Mouse (Mus musculus): ENCODE measurements around the gene Tsfm.

DNA sequence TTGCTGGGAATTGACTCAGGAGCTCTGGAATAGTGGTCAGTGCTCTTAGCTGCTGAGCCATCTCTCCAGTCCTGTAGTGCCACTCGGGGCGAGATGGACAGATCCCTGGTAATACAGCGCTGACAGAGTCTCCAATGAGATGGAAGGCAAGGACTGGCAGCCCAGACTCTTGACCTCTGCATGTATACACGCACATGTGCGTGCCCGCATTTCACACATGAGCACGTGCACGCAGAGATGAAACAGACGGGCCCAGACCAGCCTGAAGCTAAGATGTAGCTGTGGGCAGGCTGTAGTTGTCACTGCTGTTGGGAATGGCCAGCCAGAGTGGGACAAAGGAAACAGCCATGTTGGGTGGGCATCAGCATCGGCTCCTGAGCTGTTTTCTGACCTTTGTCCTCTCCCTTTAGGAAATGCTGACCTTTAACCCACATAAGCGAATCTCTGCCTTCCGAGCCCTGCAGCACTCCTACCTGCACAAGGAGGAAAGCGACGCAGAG lies 35.9 kb upstream of the Tsfm start:
- TF ChIP-seq CTCF (IDR thresholded peaks at IDR 0.05; ENCODE audit: borderline replicate concordance, control insufficient read depth, extremely low read depth, insufficient read depth, low read length, poor library complexity), result no peak
- TF ChIP-seq POLR2A (IDR thresholded peaks at IDR 0.05; ENCODE audit: control insufficient read depth, extremely low read depth, insufficient read depth, low read length, poor library complexity), result no peak
